Mouse (Mus musculus): ENCODE measurements at regions not wholly inside any gene's neighbourhood (a gene's known extent, or its start where the extent isn't known, plus 50 kb on each side); places are given as distances from the start of the nearest gene placed in this dataset.

GRCm38 (mm10) chrX:96019556-96019955 is 62.8 kb upstream of the Las1l start:
- peak; percentile 28 to 51 for DNase-seq (ENCODE audit: low spot score in 2 of 2)

- no peak for DNase-seq (ENCODE audit: low spot score in 2 of 2)
Observed at GRCm38 (mm10) chrX:96020407-96020806, 63.6 kb upstream of the Las1l start.

GRCm38 (mm10) chrX:96025374-96025773 is 68.6 kb upstream of the Las1l start:
- DNase-seq (ENCODE audit: low spot score in 2 of 2): no peak

- no peak for DNase-seq (ENCODE audit: low spot score in 2 of 2)
Observed at GRCm38 (mm10) chrX:96025876-96026275, 69.1 kb upstream of the Las1l start.

- no peak for DNase-seq (ENCODE audit: low spot score in 2 of 2)
Observed at GRCm38 (mm10) chrX:96031591-96031990, 64.3 kb upstream of the Msn start.

GRCm38 (mm10) chrX:96035307-96035706 is 60.5 kb upstream of the Msn start:
- DNase-seq (ENCODE audit: low spot score in 2 of 2): no peak

- DNase-seq (ENCODE audit: low spot score in 2 of 2): no peak
Observed at GRCm38 (mm10) chrX:96042193-96042592, 53.6 kb upstream of the Msn start.
